Mouse (Mus musculus) heart, embryonic 13.5 days (tissue): Measurements from ENCODE around the gene Ttll12. TPM values are rescaled to one million over a fixed set of nuclear protein-coding genes. Genes with fewer than 3 reads are reported as not detected.

Source experiments
- polyA plus RNA-seq: library from polyadenylated mRNA; unstranded; fragments of >200 nt; fragmentation: Nextera tagmentation; extraction: Ambion mirVana; gene quantifications from 2 replicates; pipeline ENCODE4 v1.2.1, GENCODE M21; 2015

The Ttll12 gene
- polyA plus RNA-seq, 1 experiment from 2014 or later, result 21.9 TPM

Other genes with a start within 250 kb of the Ttll12 start
- gene Arfgap3, start 244.9 kb downstream of the Ttll12 start, polyA plus RNA-seq, result 27.8 and 28.5 TPM in 2 replicates
- gene Pacsin2, start 130.6 kb downstream of the Ttll12 start, polyA plus RNA-seq, result 56.8 and 57.8 TPM in 2 replicates
- 21.5 and 22.1 TPM in 2 replicates for gene Ttll1, start 84.3 kb downstream of the Ttll12 start, polyA plus RNA-seq
- 31.2 and 31.8 TPM in 2 replicates for gene Bik, start 68.3 kb downstream of the Ttll12 start, polyA plus RNA-seq
- 139 and 150 TPM in 2 replicates for gene Tspo, start 31.6 kb downstream of the Ttll12 start, polyA plus RNA-seq
- gene Mcat, start 31.4 kb downstream of the Ttll12 start, polyA plus RNA-seq, result 29.6 and 32.6 TPM in 2 replicates
- 9.1 and 11.0 TPM in 2 replicates for gene Scube1, start 129.9 kb upstream of the Ttll12 start, polyA plus RNA-seq
- 0.14 and 0.41 TPM in 2 replicates for gene Mpped1, start 184.3 kb upstream of the Ttll12 start, polyA plus RNA-seq